Mouse (Mus musculus): Measurements from ENCODE around the gene Tent4a. TPM values are rescaled to one million over a fixed set of nuclear protein-coding genes. Genes with fewer than 3 reads are reported as not detected.

The Tent4a gene
- polyA plus RNA-seq, 1 experiment from 2014 or later: 6.4 TPM

Other genes with a start within 250 kb of the Tent4a start
- gene Nsun2, start 871 bp downstream of the Tent4a start, polyA plus RNA-seq (2015; fragmentation: Nextera tagmentation; extraction: Ambion mirVana): 73.8 and 77.7 TPM in 2 replicates
- gene Srd5a1, start 76.8 kb upstream of the Tent4a start, polyA plus RNA-seq (2015; fragmentation: Nextera tagmentation; extraction: Ambion mirVana): 29.2 and 39.2 TPM in 2 replicates
- 27.6 and 29.1 TPM in 2 replicates for gene Ube2ql1, start 205.3 kb upstream of the Tent4a start, polyA plus RNA-seq (2015; fragmentation: Nextera tagmentation; extraction: Ambion mirVana)